Mouse (Mus musculus): ENCODE results near the gene Nectin3. TPM values are rescaled to one million over a fixed set of nuclear protein-coding genes. Genes with fewer than 3 reads are reported as not detected.

Gene Nectin3
- polyA plus RNA-seq, 1 experiment = 1.4 TPM

DNA sequence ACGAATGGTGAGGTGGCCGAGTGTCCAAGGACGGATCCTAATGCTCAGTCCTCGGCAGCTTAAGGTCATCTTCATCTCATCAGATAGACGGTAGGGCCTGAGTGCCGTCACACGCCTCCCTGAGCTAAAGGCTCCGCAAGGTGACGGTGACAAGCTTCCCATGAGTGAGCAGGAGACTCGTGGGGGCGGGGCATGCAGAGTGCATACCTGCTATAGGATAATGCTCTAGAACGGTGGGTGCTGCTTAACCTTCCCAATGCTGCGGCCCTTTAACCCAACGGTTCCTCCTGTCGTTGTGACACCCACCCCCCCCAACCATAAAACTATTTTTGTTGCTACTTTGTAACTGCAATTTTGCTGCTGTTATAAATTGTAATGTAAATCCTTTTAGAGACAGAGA is 90.3 kb downstream of the Nectin3 start:
- WGBS = 84% methylated on average over 15 of the region's 15 CpGs
- Histone ChIP-seq H3K4me1 (ENCODE audit: control insufficient read depth, insufficient read depth, low read length) (no peaks in the 10 kb centered on the region), H3K4me3 (replicated peaks; ENCODE audit: control insufficient read depth, low read depth, low read length) (no peak overlapping the region), H3K27ac (ENCODE audit: control insufficient read depth, insufficient read depth, low read depth, low read length, poor library complexity) (no peak overlapping the region)
- TF ChIP-seq CTCF (IDR thresholded peaks at IDR 0.05; ENCODE audit: control insufficient read depth, insufficient read depth, low read length) (no peak), POLR2A (IDR thresholded peaks at IDR 0.05; ENCODE audit: borderline replicate concordance, control insufficient read depth, low read depth, low read length) (no peak)

DNA sequence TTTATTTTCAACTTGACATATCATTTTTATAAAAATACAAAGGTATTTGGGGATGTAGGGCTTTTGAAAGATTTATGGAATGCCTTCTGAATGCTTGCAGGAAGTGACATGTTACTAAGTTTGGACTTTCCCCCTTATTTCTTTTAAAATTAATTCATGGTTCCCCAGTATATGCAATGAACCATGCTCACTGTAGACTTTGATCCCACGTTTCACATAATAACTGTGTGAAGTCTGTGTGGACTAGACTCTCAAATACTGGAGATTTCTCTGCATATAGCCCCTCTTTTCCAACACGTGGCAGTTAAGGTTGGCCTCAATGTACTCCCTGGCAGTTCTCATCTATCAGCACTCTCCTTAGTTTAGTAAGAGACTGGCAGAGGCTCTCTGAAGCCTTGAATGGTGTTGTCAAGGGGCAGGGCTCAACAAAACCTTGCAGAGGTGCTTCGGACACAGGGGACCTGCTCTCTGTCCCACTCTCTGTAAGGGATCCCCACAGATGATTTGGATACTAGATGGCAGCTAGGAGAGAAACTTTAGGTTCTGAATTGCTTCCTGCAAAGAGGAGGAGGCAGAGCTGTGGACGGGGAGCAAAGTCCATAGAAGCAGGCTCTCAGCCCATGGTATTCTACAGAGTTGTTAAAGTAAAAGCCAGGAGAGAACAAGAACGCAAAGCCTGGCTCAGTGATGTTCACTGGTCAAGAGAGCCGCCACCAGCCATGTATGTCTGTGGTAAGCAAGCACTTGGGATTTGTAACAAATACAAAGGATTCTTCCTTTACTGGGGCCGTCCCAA is 91.3 kb downstream of the Nectin3 start:
- H3K4me1 ChIP-seq (ENCODE audit: control insufficient read depth, insufficient read depth, low read length) = no peaks in the 10 kb centered on the region
- no peak overlapping the region for H3K27ac ChIP-seq (ENCODE audit: control insufficient read depth, insufficient read depth, low read depth, low read length, poor library complexity)
- H3K4me3 ChIP-seq (replicated peaks; ENCODE audit: control insufficient read depth, low read depth, low read length) = no peak overlapping the region
- TF ChIP-seq POLR2A (IDR thresholded peaks at IDR 0.05; ENCODE audit: borderline replicate concordance, control insufficient read depth, low read depth, low read length) (no peak), CTCF (IDR thresholded peaks at IDR 0.05; ENCODE audit: control insufficient read depth, insufficient read depth, low read length) (no peak)
- WGBS = 73% methylated on average over 7 of the region's 7 CpGs

DNA sequence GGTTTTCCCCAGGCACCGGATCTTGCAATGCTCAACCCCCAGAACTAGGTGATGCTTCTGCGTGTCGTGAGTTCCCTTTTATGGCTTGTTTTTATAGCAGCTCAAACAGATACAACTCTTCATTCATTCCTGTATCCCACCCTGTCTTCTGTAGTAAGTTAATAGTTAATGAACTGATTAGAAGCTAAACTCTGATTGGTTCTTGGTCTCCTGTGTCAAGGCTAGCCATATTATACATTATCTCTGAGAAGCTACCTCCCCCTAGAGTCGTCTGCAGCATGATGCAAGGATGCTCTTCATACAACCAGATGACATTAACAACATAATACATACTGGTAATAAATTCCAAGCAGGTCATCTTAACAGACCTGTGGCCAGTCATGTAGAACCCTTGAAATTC is 100.4 kb downstream of the Nectin3 start:
- Histone ChIP-seq H3K4me1 (ENCODE audit: control insufficient read depth, insufficient read depth, low read length) (no peaks in the 10 kb centered on the region), H3K27ac (ENCODE audit: control insufficient read depth, insufficient read depth, low read depth, low read length, poor library complexity) (no peak overlapping the region), H3K4me3 (replicated peaks; ENCODE audit: control insufficient read depth, low read depth, low read length) (no peak overlapping the region)
- 79% methylated on average over 4 of the region's 4 CpGs for WGBS
- TF ChIP-seq CTCF (IDR thresholded peaks at IDR 0.05; ENCODE audit: control insufficient read depth, insufficient read depth, low read length) = no peak
- no peak for TF ChIP-seq POLR2A (IDR thresholded peaks at IDR 0.05; ENCODE audit: borderline replicate concordance, control insufficient read depth, low read depth, low read length)

DNA sequence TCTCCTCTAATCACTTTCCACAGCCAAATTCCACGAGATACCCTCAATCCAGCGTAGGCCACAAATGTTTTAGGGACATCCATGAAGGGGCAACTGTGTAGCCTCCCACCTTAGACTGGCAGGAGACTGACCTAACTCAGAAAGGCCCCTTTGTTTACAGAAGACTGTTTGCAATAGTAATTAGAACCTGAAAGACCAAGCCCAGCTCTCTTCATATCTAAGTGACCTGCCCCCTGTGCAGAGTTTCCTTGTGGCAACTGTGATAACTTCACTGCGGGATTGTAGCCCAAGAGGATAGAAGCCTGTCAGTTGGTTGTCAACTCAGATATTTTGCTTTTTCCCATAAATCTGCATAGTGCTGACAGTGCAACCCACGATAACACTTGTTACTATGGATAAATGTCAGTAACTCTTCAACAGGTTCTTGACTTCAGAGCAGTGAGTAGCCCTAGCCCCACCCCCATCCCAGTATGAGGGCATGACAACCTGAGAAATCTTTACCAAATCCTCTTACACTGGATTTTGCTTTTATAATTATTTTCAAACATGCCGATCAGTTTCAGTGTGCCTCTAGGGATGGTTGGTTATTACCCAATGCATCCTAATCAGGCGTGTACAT is 108.8 kb downstream of the Nectin3 start:
- Histone ChIP-seq H3K4me1 (ENCODE audit: control insufficient read depth, insufficient read depth, low read length) (no peaks in the 10 kb centered on the region), H3K27ac (ENCODE audit: control insufficient read depth, insufficient read depth, low read depth, low read length, poor library complexity) (no peak overlapping the region), H3K4me3 (replicated peaks; ENCODE audit: control insufficient read depth, low read depth, low read length) (no peak overlapping the region)
- no peak for TF ChIP-seq CTCF (IDR thresholded peaks at IDR 0.05; ENCODE audit: control insufficient read depth, insufficient read depth, low read length)
- TF ChIP-seq POLR2A (IDR thresholded peaks at IDR 0.05; ENCODE audit: borderline replicate concordance, control insufficient read depth, low read depth, low read length) = no peak
- WGBS = 81% methylated on average over 6 of the region's 6 CpGs

DNA sequence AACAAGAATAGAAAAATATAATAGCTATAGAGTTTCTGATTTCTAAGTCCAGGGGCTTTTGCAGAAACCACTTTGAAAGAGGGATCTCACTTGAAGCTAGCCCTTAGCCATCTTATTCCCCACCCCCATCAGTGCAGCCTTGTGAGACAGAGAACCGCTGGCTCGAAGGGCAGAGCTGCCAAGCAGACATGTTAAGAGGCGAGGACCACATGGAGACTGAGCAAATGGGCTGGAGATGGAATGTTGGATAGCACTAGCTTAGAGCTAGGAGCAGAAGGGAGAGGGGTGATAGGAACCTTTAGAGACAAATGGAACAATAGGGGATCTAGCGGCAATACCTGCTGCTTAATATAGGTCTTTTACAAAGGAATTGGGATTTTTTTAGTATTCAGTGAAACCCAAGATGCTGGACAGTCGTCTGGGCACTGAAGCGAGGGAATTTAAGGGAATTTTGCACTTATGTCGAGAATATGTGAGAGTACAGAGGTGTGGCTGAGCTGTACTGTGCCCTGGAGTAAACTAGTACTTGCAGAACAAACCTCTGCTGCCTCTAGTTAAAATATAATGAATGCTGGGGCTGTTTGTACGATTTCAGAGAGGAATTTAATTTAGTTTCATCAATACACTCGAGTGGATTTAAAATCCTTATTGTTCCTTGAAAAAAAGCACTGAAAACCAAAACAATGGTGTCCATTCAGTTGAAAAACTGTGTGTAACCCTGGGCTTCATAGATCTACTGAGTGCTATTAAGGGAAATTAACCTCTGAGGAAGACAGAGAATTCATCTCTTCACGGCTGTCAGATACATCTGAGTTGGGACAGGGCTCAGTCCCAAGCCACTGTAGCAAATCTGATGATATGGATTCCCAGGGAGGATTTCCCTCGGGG is 109.6 kb downstream of the Nectin3 start:
- TF ChIP-seq CTCF (IDR thresholded peaks at IDR 0.05; ENCODE audit: control insufficient read depth, insufficient read depth, low read length) (no peak), POLR2A (IDR thresholded peaks at IDR 0.05; ENCODE audit: borderline replicate concordance, control insufficient read depth, low read depth, low read length) (no peak)
- H3K4me1 ChIP-seq (ENCODE audit: control insufficient read depth, insufficient read depth, low read length) = no peaks in the 10 kb centered on the region
- no peak overlapping the region for H3K27ac ChIP-seq (ENCODE audit: control insufficient read depth, insufficient read depth, low read depth, low read length, poor library complexity)
- 71% methylated on average over 11 of the region's 11 CpGs for WGBS
- H3K4me3 ChIP-seq (replicated peaks; ENCODE audit: control insufficient read depth, low read depth, low read length) = no peak overlapping the region

DNA sequence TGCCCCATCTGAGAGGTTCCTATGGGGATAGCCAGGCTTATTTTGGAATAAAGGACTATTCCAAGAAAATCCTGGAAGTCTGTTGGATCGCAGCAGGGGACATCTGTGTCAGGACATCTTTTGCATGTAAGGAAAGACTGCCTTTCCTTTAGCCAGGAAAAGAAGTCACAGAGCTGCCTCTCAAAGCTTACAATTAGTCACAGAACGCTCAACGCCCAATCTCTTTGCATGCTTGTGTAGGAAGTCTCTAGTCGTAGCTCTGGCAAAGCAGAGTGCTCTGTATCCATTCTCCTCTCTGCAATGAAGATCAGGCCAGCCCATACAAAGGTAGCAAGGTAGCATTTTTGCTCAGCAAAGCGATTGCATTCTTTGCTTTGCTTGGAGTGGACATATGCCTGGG is 114.0 kb downstream of the Nectin3 start:
- Histone ChIP-seq H3K4me3 (replicated peaks; ENCODE audit: control insufficient read depth, low read depth, low read length) (no peak overlapping the region), H3K4me1 (ENCODE audit: control insufficient read depth, insufficient read depth, low read length) (no peaks in the 10 kb centered on the region), H3K27ac (ENCODE audit: control insufficient read depth, insufficient read depth, low read depth, low read length, poor library complexity) (no peak overlapping the region)
- TF ChIP-seq POLR2A (IDR thresholded peaks at IDR 0.05; ENCODE audit: borderline replicate concordance, control insufficient read depth, low read depth, low read length) (no peak), CTCF (IDR thresholded peaks at IDR 0.05; ENCODE audit: control insufficient read depth, insufficient read depth, low read length) (no peak)
- WGBS = 75% methylated on average over 5 of the region's 5 CpGs

DNA sequence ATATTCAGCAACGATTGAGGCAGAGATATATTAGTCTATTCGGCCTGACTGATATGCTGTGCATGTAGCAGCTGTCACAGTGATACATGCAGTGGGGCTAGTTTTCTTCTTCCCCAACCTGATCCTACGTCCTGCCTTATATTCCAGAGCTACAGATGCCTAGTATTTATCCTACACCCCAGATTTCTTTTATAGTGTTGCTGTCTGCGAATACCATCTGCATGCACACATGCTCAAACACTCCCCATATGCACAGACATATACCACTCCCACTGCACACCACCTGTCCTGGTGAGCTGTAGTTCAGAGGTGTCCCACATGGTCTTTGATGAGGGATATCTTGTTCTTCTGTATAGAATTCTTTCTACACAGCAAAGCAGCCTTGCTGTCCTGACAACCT is 115.0 kb downstream of the Nectin3 start:
- H3K4me1 ChIP-seq (ENCODE audit: control insufficient read depth, insufficient read depth, low read length) = no peaks in the 10 kb centered on the region
- TF ChIP-seq POLR2A (IDR thresholded peaks at IDR 0.05; ENCODE audit: borderline replicate concordance, control insufficient read depth, low read depth, low read length) (no peak), CTCF (IDR thresholded peaks at IDR 0.05; ENCODE audit: control insufficient read depth, insufficient read depth, low read length) (no peak)
- WGBS = 73% methylated on average over 4 of the region's 4 CpGs
- no peak overlapping the region for H3K27ac ChIP-seq (ENCODE audit: control insufficient read depth, insufficient read depth, low read depth, low read length, poor library complexity)
- H3K4me3 ChIP-seq (replicated peaks; ENCODE audit: control insufficient read depth, low read depth, low read length) = no peak overlapping the region

DNA sequence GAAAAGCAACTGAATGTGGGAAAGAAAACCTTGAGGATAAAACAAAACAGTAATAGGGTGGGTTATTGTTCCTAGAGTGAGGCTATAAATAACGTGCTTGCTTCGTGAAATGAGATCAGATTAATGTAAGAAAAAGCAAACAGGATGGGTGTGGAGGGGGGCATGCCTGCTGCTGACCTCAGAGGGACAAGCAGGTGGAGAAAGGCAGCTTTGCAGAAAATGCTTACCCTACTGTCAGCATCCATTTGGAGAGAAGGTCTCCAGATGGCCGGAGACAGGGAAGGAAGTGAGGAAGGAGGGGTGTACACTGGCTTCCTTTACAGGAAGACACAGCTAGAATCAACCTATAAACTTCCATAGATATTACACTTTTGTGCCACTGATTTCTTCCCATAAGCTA is 121.8 kb downstream of the Nectin3 start:
- TF ChIP-seq CTCF (IDR thresholded peaks at IDR 0.05; ENCODE audit: control insufficient read depth, insufficient read depth, low read length) = no peak
- TF ChIP-seq POLR2A (IDR thresholded peaks at IDR 0.05; ENCODE audit: borderline replicate concordance, control insufficient read depth, low read depth, low read length) = no peak
- H3K27ac ChIP-seq (ENCODE audit: control insufficient read depth, insufficient read depth, low read depth, low read length, poor library complexity) = no peak overlapping the region
- no peaks in the 10 kb centered on the region for H3K4me1 ChIP-seq (ENCODE audit: control insufficient read depth, insufficient read depth, low read length)
- 31% methylated on average over 3 of the region's 3 CpGs for WGBS
- no peak overlapping the region for H3K4me3 ChIP-seq (replicated peaks; ENCODE audit: control insufficient read depth, low read depth, low read length)

All from bone marrow, adult 2 months (tissue).